Mouse (Mus musculus) limb, embryonic 11.5 days (tissue): ENCODE results near the gene Spaca9. TPM values are rescaled to one million over a fixed set of nuclear protein-coding genes. Genes with fewer than 3 reads are reported as not detected.

Source experiments
- ATAC-seq: fragments of 200-750 bp; cut with Nextera tagmentation; 2 replicates; pipeline ENCODE4 v1.8.0; 2017; ENCODE audit warnings: low read depth; ENCODE audit not compliant: insufficient number of reproducible peaks, low FRiP score, low TSS enrichment
- DNase-seq: peaks from one replicate; pipeline ENCODE4 v3.0.0-alpha.2; 2015; ENCODE audit warnings: low spot score
- H3K27ac ChIP-seq: fragments of 300-500 bp; sonication (generic); replicated peaks from 2 replicates; pipeline ENCODE4 v1.5.1; 2014; ENCODE audit warnings: low read depth, mild to moderate bottlenecking, low read length
- H3K27me3 ChIP-seq: fragments of 300-500 bp; sonication (generic); 2 replicates; pipeline ENCODE4 v1.6.1; 2014; ENCODE audit warnings: mild to moderate bottlenecking, low read length, mixed read lengths; ENCODE audit not compliant: control insufficient read depth, insufficient read depth
- H3K36me3 ChIP-seq: fragments of 300-500 bp; sonication (generic); 2 replicates; pipeline ENCODE4 v1.6.1; 2014; ENCODE audit warnings: mild to moderate bottlenecking, low read length, moderate library complexity, mixed read lengths; ENCODE audit not compliant: control insufficient read depth, insufficient read depth
- H3K4me1 ChIP-seq: fragments of 300-500 bp; sonication (generic); 2 replicates; pipeline ENCODE4 v1.6.1; 2014; ENCODE audit warnings: low read length, mixed read lengths; ENCODE audit not compliant: control insufficient read depth, insufficient read depth
- H3K4me2 ChIP-seq: fragments of 300-500 bp; sonication (generic); 2 replicates; pipeline ENCODE4 v1.6.1; 2014; ENCODE audit warnings: low read depth, mild to moderate bottlenecking, moderate library complexity; ENCODE audit not compliant: severe bottlenecking
- H3K4me3 ChIP-seq: fragments of 300-500 bp; sonication (generic); 2 replicates; pipeline ENCODE4 v1.5.1; 2014; ENCODE audit warnings: low read depth, low read length
- H3K9ac ChIP-seq: fragments of 300-500 bp; sonication (generic); 2 replicates; pipeline ENCODE4 v1.6.1; 2014; ENCODE audit warnings: mild to moderate bottlenecking, low read length
- H3K9me3 ChIP-seq: fragments of 300-500 bp; sonication (generic); 2 replicates; pipeline ENCODE4 v1.6.1; 2016; ENCODE audit warnings: low read length; ENCODE audit not compliant: control insufficient read depth
- WGBS: fragments of 180-500 bp; shearing (Covaris S2); extraction: QIAGEN DNeasy Blood & Tissue Kit; methylation state at CpG from one replicate; pipeline ENCODE4 v1.1.7; 2014; 5-methylcytosine and 5-hydroxymethylcytosine counted together
- polyA plus RNA-seq: library from polyadenylated mRNA; unstranded; fragments of >200 nt; fragmentation: Nextera tagmentation; extraction: Ambion mirVana; gene quantifications from 2 replicates; pipeline ENCODE4 v1.2.1, GENCODE M21; 2014

Gene Spaca9
- polyA plus RNA-seq, 1 experiment from 2014 or later: 2.0 TPM

DNA sequence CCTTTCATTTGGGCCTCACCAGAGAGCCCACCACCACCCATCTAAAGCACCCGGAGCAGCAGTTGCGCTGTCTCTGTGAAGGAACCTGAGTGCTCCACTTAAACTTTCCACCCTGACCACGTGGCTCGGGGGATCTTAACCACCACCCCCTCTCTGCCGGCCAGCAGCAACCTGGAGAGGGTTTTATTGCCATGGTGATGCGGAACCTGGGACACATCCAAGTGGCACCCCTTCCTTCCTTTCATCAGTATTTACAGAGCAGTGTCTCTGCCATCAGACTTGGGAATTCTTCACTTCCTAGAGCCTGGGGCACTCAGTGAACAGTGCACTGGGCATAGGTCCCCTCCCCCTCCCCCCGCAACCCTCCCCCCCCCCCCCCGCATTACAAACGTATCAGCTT lies 24.4 kb upstream of the Spaca9 start:
- H3K27me3 ChIP-seq: peaks cover 2% of the 10 kb centered on the region; the same call in 1 of the 2 replicates
- H3K9ac ChIP-seq: no peak overlapping the region
- H3K36me3 ChIP-seq: no peaks in the 10 kb centered on the region
- DNase-seq (no peak), ATAC-seq (no peak)
- H3K4me2 ChIP-seq: no peak overlapping the region
- 43% methylated on average over 9 of the region's 9 CpGs for WGBS
- no peak overlapping the region for H3K27ac ChIP-seq
- no peaks in the 10 kb centered on the region for H3K9me3 ChIP-seq
- peaks cover 9% of the 10 kb centered on the region; the same call in 1 of the 2 replicates for H3K4me1 ChIP-seq
- H3K4me3 ChIP-seq: no peak overlapping the region

DNA sequence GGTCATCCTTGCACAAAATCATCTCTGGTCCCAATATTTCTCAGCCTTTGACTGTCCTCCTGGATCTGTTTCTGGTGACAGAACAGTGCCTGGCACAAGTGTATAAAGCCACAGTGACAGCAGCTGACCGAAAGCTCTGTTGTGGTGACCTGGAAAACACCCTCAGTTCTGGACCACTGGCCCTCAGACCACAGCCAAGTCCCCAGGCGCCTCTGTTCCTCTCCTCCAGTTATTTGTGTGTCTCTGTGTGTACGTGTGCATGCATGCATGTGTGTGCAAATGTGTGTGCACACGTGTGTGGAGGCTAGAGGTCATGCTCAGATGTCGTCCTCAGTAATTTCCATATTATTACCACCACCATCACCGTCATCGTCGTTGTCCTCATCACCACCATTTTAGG lies 22.9 kb upstream of the Spaca9 start:
- no peak overlapping the region for H3K27ac ChIP-seq
- H3K4me1 ChIP-seq: peaks cover 2% of the 10 kb centered on the region; the same call in 1 of the 2 replicates
- H3K9ac ChIP-seq: no peak overlapping the region
- no peak for DNase-seq
- WGBS: 87% methylated on average over 8 of the region's 8 CpGs
- ATAC-seq: no peak
- no peak overlapping the region for H3K4me2 ChIP-seq
- no peaks in the 10 kb centered on the region for H3K9me3 ChIP-seq
- H3K36me3 ChIP-seq: no peaks in the 10 kb centered on the region
- no peaks in the 10 kb centered on the region for H3K27me3 ChIP-seq
- H3K4me3 ChIP-seq: no peak overlapping the region

DNA sequence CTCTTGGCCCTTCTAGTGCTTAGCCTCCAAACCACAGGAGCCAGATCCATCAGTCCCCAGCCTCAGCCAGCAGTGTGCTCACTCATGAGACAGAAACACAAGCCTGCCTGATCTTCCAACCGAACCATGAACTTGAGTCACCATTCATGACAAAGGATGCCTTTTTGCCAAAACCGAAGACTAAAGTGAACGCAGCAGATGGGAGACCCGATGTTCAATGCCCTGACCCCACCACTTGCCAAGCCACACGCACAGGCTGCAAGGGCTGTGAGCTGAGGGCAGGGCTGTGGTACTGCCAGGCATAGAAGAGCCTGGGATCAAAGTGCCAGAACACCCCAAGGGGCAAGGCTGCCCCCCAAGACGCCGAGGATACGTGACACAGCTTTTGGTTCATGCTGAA lies 13.5 kb upstream of the Spaca9 start:
- H3K36me3 ChIP-seq: no peaks in the 10 kb centered on the region
- H3K9me3 ChIP-seq: no peaks in the 10 kb centered on the region
- ATAC-seq (no peak), DNase-seq (no peak)
- H3K4me1 ChIP-seq: no peaks in the 10 kb centered on the region; the same call in 1 of the 2 replicates
- WGBS: 84% methylated on average over 8 of the region's 8 CpGs
- H3K27ac ChIP-seq: no peak overlapping the region
- no peak overlapping the region for H3K4me3 ChIP-seq
- H3K27me3 ChIP-seq: no peaks in the 10 kb centered on the region
- no peak overlapping the region for H3K4me2 ChIP-seq
- H3K9ac ChIP-seq: no peak overlapping the region

DNA sequence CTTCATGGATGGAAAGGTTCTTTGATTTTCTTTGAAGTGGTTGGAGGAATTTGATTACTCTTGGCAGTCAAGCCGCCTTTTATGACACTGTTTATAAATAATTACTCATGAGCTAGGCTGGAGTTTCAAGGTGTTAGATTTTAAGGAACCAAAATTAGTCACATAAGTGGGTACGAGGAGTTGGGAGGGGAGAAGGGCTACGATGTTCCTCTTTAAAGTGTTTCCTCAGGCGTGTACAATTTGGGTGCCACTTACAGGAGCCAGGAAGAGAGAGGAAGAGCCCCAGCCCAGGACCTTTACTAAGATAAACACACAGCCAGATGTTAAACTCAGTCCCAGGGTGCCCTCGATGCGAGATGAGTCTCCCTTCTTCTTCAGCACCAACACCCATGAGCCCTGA lies 7.3 kb upstream of the Spaca9 start:
- no peak for DNase-seq
- no peak overlapping the region for H3K27ac ChIP-seq
- no peaks in the 10 kb centered on the region for H3K9me3 ChIP-seq
- H3K4me1 ChIP-seq: peaks cover 9% of the 10 kb centered on the region
- H3K27me3 ChIP-seq: no peaks in the 10 kb centered on the region
- no peak overlapping the region for H3K4me2 ChIP-seq
- WGBS: 29% methylated on average over 6 of the region's 6 CpGs
- no peaks in the 10 kb centered on the region for H3K36me3 ChIP-seq
- no peak overlapping the region for H3K9ac ChIP-seq
- no peak overlapping the region for H3K4me3 ChIP-seq
- ATAC-seq: no peak

DNA sequence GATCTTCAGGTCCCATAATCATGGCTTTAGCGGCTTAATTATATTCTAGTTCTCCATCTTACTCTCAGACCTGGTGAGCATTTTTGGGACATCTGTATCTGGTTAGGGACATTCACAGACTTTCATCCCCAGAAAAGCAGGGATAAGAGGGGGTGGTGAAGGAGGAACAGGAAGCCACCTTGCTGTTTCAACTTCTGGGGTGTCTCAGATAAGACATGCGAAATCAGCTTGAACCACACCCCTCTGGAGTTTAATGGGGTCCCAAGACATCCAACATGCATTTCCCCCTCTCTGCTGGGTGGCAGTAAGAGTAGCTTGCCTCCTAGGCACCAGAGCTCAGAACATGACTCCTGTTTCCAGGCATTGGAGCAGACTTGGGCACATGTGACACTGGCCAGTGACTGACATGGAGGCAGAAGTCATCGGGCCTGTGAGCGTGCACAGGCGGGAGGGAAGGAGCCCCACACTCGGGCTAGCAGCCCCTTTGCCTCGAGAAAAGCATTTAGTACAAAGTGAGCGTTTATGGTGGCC lies 6.6 kb upstream of the Spaca9 start:
- WGBS: 32% methylated on average over 8 of the region's 8 CpGs
- Histone ChIP-seq H3K9me3 (no peaks in the 10 kb centered on the region), H3K27ac (no peak overlapping the region), H3K27me3 (no peaks in the 10 kb centered on the region), H3K4me3 (no peak overlapping the region), H3K36me3 (no peaks in the 10 kb centered on the region), H3K4me2 (no peak overlapping the region), H3K4me1 (peaks cover 9% of the 10 kb centered on the region), H3K9ac (no peak overlapping the region)
- DNase-seq: peak; percentile 36
- no peak for ATAC-seq

DNA sequence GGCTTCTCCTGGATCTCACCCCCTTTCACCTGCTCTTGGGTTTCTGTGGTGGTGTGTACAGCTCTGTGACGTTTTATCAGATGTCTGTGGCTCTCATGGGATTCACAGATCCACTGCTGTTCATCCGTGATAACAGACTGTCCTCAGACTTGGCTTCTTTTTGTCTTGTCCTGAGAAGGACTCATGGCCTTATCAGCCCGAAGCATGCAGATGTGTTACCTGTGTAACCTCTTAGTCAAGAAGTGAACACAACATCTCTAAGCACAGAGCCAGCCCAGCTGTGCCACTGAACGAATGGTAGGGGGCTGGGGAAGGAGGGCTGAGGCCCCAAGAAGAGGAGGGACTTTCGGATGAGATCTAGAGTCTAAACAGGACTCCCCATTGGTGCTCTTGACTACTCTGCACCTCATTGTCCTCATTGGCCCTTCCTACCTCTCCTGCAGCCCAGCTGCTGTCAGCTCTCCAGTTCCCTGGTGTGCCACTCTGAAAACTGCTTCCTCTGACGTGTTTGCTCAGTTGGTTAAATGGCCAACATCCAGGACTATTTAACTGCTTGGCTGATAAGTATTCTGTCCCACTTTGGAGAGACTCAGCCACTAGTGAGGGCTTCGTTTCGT lies 2.2 kb upstream of the Spaca9 start:
- H3K4me2 ChIP-seq: no peak overlapping the region
- H3K27ac ChIP-seq: no peak overlapping the region
- no peak overlapping the region for H3K9ac ChIP-seq
- H3K4me1 ChIP-seq: peaks cover 15% of the 10 kb centered on the region
- no peak overlapping the region for H3K4me3 ChIP-seq
- no peak for ATAC-seq
- WGBS: 76% methylated on average over 8 of the region's 8 CpGs
- DNase-seq: no peak
- H3K27me3 ChIP-seq: no peaks in the 10 kb centered on the region
- H3K36me3 ChIP-seq: no peaks in the 10 kb centered on the region
- H3K9me3 ChIP-seq: no peaks in the 10 kb centered on the region

- H3K4me1 ChIP-seq: 0 out of 2 replicates have a peak, but pooled peaks cover 5% of the 10 kb centered on the region
- no peak overlapping the region for H3K27ac ChIP-seq
- no peak for ATAC-seq
- no peak overlapping the region for H3K4me3 ChIP-seq
- no peaks in the 10 kb centered on the region for H3K36me3 ChIP-seq
- no peak overlapping the region for H3K9ac ChIP-seq
- H3K27me3 ChIP-seq: no peaks in the 10 kb centered on the region
- WGBS: 70% methylated on average over 5 of the region's 5 CpGs
- no peak for DNase-seq
- no peak overlapping the region; the same call in 1 of the 2 replicates for H3K4me2 ChIP-seq
- no peaks in the 10 kb centered on the region for H3K9me3 ChIP-seq
Measured at GRCm38 (mm10) chr2:28698566-28698965, 961 bp downstream of the Spaca9 start.

- Histone ChIP-seq H3K36me3 (peaks cover under 1% of the 10 kb centered on the region; the same call in 1 of the 2 replicates), H3K9me3 (no peaks in the 10 kb centered on the region)
- ATAC-seq: no peak
Measured at GRCm38 (mm10) chr2:28692692-28693091, 6.8 kb downstream of the Spaca9 start.

DNA sequence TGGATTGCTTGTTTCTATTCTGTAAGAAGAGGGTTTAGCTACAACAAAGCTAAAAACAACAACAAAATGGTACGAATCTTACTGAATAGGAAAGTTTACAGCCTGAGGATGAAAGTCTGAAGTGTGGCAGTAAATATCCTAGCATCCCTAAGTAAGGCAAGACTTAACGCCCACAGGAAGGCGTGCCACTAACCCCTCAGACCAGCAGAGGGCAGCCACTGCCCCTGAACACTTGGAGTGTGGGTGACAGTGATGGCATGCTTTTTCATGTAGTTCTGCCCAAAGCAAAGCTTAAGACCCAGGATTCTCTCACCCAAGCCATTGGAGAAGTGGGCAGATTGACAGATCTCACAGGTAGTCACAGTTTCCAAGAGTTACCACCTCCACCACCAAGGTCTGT lies 11.1 kb downstream of the Spaca9 start:
- Histone ChIP-seq H3K4me3 (no peak overlapping the region), H3K27ac (no peak overlapping the region), H3K4me2 (no peak overlapping the region), H3K9ac (no peak overlapping the region), H3K36me3 (peaks cover 13% of the 10 kb centered on the region; the same call in 1 of the 2 replicates), H3K4me1 (no peaks in the 10 kb centered on the region), H3K9me3 (no peaks in the 10 kb centered on the region), H3K27me3 (no peaks in the 10 kb centered on the region)
- ATAC-seq: no peak
- peak; percentile 63 for DNase-seq
- WGBS: 39% methylated on average over 3 of the region's 3 CpGs

More at GRCm38 (mm10) chr2:28692692-28693091, 6.8 kb downstream of the Spaca9 start:
- WGBS: 81% methylated on average over 9 of the region's 9 CpGs
- DNase-seq: no peak
- no peak overlapping the region for H3K9ac ChIP-seq
- no peak overlapping the region for H3K27ac ChIP-seq
- no peak overlapping the region for H3K4me3 ChIP-seq
- no peak overlapping the region for H3K4me2 ChIP-seq
- H3K4me1 ChIP-seq: no peaks in the 10 kb centered on the region
- no peaks in the 10 kb centered on the region for H3K27me3 ChIP-seq
